Mouse (Mus musculus): ENCODE data around the gene Cnep1r1. TPM values are rescaled to one million over a fixed set of nuclear protein-coding genes. Genes with fewer than 3 reads are reported as not detected.

The Cnep1r1 gene
- polyA plus RNA-seq (2015; fragmentation: Nextera tagmentation; extraction: Ambion mirVana): 39.7 and 42.6 TPM in 2 replicates

DNA sequence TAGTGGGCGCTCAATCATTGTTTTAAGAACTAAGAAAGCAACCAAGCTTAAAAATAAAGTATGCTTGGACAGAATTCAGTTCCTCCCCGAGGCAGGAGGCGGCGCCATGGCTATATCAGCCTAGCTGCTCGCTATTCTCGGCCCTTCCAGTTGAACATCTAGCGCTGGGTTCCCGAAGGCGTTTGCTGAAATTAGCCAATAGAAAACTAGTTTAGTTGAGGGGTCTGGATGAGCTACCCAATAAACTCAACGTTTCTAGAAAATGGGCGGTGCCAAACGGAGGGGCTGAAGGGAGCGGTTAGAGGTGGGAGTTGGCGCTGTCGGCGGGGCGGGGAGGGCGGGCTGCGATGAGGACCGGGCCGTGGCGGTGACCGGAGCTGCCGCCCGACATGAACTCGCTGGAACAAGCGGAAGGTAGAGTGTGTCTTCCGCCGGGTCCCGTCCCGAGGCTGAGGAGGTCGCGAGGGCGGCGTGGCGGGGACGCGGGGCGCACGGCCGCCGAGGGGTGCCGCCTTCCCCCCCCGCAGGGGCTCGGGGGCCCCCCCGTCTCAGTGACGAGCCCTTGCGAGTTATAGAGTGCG lies at the start of gene Cnep1r1:
Gene Cnep1r1 (plus strand): TSS at position 314 of the 581 bp plus-strand sequence.
- Histone ChIP-seq H3K36me3 (ENCODE audit: control insufficient read depth, insufficient read depth, low read length) (peaks cover 7% of the 10 kb centered on the region), H3K27ac (ENCODE audit: low read depth, low read length) (peak within 1 kb of the TSS; percentile 81), H3K4me1 (ENCODE audit: control insufficient read depth, insufficient read depth, low read depth, low read length) (peaks cover 9% of the 10 kb centered on the region), H3K27me3 (replicated peaks; ENCODE audit: control insufficient read depth, insufficient read depth, low read length) (no peaks in the 10 kb centered on the region), H3K4me2 (ENCODE audit: low read length) (peak within 1 kb of the TSS; percentile 73), H3K4me3 (ENCODE audit: low read length) (peak within 1 kb of the TSS; percentile 79), H3K9me3 (ENCODE audit: control insufficient read depth, low read length) (no peaks in the 10 kb centered on the region), H3K9ac (ENCODE audit: low read depth, low read length) (peak within 1 kb of the TSS; percentile 91)
- peak; percentile 99 for ATAC-seq
- WGBS: under 1% methylated on average over 42 of the region's 49 CpGs

DNA sequence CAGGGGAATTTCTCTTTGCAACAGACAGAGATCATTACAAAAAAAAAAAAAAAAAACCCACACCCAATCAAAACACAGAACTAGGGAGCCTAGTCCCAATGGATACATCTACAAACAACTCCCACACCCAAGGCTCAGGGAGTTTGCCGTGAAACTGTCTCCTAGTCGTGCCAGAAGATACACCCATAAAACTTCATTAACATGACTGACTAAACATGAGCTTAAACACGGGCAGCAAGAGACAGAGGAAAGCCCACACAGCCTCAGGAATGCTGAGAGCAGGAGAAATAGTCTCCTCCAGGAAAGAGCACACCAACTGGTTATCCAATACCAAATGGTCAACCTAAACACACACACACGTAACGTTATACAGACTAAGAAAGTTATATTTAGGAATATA lies 36.4 kb upstream of the Cnep1r1 start:
- H3K9ac ChIP-seq (ENCODE audit: low read depth, low read length): no peak overlapping the region
- ATAC-seq: no peak

DNA sequence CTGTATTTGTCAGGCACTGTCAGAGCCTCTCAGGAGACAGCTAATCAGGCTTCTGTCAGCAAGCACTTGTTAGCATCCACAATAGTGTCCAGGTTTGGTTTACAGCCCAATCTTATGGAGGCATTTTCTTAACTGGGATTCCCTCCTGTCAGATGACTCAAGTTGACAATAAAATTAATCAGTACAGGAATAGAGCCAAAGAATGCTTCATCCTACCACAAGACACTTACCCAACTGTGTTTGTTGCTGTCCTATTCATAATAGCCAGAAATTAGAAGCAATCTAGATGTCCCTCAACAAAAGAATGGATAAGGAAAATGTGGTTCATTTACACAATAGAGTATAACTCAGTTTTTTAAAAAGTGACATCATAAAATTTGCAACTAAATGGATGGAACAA lies 30.6 kb upstream of the Cnep1r1 start:
- H3K27me3 ChIP-seq (replicated peaks; ENCODE audit: control insufficient read depth, insufficient read depth, low read length): no peaks in the 10 kb centered on the region
- no peak overlapping the region for H3K27ac ChIP-seq (ENCODE audit: low read depth, low read length)
- no peaks in the 10 kb centered on the region for H3K9me3 ChIP-seq (ENCODE audit: control insufficient read depth, low read length)
- no peaks in the 10 kb centered on the region for H3K36me3 ChIP-seq (ENCODE audit: control insufficient read depth, insufficient read depth, low read length)
- no peak overlapping the region for H3K9ac ChIP-seq (ENCODE audit: low read depth, low read length)
- H3K4me2 ChIP-seq (ENCODE audit: low read length): no peak overlapping the region
- ATAC-seq: no peak
- H3K4me1 ChIP-seq (ENCODE audit: control insufficient read depth, insufficient read depth, low read depth, low read length): no peaks in the 10 kb centered on the region
- no peak overlapping the region for H3K4me3 ChIP-seq (ENCODE audit: low read length)

More for the DNA sequence above, 36.4 kb upstream of the Cnep1r1 start:
- H3K4me3 ChIP-seq (ENCODE audit: low read length): no peak overlapping the region
- no peaks in the 10 kb centered on the region for H3K36me3 ChIP-seq (ENCODE audit: control insufficient read depth, insufficient read depth, low read length)
- no peaks in the 10 kb centered on the region for H3K9me3 ChIP-seq (ENCODE audit: control insufficient read depth, low read length)
- H3K27ac ChIP-seq (ENCODE audit: low read depth, low read length): no peak overlapping the region
- WGBS: 85% methylated on average over 5 of the region's 5 CpGs
- no peak overlapping the region for H3K4me2 ChIP-seq (ENCODE audit: low read length)
- no peaks in the 10 kb centered on the region for H3K4me1 ChIP-seq (ENCODE audit: control insufficient read depth, insufficient read depth, low read depth, low read length)
- no peaks in the 10 kb centered on the region for H3K27me3 ChIP-seq (replicated peaks; ENCODE audit: control insufficient read depth, insufficient read depth, low read length)

DNA sequence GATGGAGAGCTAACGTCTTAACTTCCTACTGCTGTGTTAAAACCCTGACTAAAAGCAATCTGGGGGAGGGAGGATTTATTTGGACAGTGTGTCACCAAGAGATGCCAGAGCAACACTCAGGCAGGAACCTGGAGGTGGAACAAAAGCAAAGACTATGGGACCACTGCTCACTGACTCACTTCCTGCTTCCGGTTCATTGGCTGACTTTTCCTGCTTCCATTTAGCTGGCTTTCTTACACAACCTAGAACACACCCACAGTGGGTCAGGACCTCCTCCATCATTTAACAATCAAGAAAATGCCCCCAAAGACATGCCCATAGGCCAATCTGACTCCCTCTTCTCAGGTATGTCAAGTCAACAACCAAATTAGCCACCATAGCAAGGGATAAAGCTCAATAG lies 26.9 kb upstream of the Cnep1r1 start:
- Histone ChIP-seq H3K4me1 (ENCODE audit: control insufficient read depth, insufficient read depth, low read depth, low read length) (no peaks in the 10 kb centered on the region), H3K9me3 (ENCODE audit: control insufficient read depth, low read length) (no peaks in the 10 kb centered on the region), H3K4me3 (ENCODE audit: low read length) (no peak overlapping the region), H3K4me2 (ENCODE audit: low read length) (no peak overlapping the region), H3K27me3 (replicated peaks; ENCODE audit: control insufficient read depth, insufficient read depth, low read length) (no peaks in the 10 kb centered on the region), H3K27ac (ENCODE audit: low read depth, low read length) (no peak overlapping the region), H3K9ac (ENCODE audit: low read depth, low read length) (no peak overlapping the region), H3K36me3 (ENCODE audit: control insufficient read depth, insufficient read depth, low read length) (no peaks in the 10 kb centered on the region)
- no peak for ATAC-seq
- WGBS: 89% methylated on average over 2 of the region's 2 CpGs

DNA sequence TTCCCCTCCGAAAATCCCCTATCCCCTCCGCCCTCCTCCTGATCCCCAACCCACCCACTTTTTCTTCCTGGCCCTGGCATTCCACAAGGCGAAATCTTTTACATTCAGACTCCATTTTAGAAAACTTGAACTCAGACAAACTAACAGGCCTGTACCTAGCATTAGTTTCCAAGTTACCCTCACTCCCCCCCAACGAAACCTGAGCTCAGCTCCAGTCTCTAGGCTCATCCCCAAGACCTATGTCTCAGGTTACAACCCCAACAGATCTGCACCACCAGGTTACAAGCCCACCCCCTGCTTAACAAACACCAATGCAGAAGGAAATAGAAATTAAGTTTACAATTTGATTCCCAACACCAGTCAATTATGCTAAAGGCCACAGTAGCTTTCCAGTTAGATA lies 25.2 kb upstream of the Cnep1r1 start:
- no peak overlapping the region for H3K4me2 ChIP-seq (ENCODE audit: low read length)
- no peaks in the 10 kb centered on the region for H3K36me3 ChIP-seq (ENCODE audit: control insufficient read depth, insufficient read depth, low read length)
- no peak for ATAC-seq
- no peak overlapping the region for H3K4me3 ChIP-seq (ENCODE audit: low read length)
- no peaks in the 10 kb centered on the region for H3K9me3 ChIP-seq (ENCODE audit: control insufficient read depth, low read length)
- no peak overlapping the region for H3K9ac ChIP-seq (ENCODE audit: low read depth, low read length)
- 82% methylated on average over 4 of the region's 4 CpGs for WGBS
- no peaks in the 10 kb centered on the region for H3K27me3 ChIP-seq (replicated peaks; ENCODE audit: control insufficient read depth, insufficient read depth, low read length)
- H3K4me1 ChIP-seq (ENCODE audit: control insufficient read depth, insufficient read depth, low read depth, low read length): no peaks in the 10 kb centered on the region
- no peak overlapping the region for H3K27ac ChIP-seq (ENCODE audit: low read depth, low read length)

DNA sequence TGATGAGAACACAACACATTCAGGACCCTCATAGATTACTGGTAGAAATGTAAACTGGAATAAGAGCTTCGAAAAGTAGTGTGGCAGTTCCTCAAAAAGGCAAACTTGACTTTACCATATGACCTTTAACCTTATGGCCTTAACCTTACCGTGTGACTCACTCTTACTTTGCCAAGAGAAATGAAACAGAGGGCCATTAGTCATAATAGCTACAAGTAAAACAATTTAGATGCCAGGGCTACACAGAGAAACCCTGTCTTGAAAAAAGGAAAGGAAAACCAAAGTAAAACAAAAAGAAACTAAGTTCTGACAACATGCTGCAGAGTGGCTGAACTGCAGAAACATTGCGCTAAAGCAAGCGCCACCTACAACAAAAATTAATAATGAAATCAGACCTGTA lies 19.7 kb upstream of the Cnep1r1 start:
- H3K9me3 ChIP-seq (ENCODE audit: control insufficient read depth, low read length): no peaks in the 10 kb centered on the region
- no peak overlapping the region for H3K27ac ChIP-seq (ENCODE audit: low read depth, low read length)

DNA sequence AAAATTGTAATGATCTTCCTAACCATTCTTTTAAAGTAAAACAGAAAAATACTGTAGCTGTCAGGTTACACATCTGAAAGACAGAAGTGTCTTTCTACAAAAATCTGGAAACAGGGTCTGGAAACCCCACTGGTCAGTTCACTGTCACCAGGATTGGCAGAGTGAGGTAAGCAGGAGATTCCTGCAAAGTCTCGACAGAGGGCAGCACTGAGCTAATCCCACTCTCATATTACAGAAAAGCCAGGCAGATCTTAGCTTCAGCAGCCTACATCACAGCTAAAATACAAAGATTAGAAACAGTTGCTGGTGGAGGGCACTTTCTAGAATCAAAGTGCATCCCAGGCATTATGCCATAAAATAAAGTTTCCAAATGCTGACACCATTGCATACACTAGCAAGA lies 19.0 kb upstream of the Cnep1r1 start:
- H3K9me3 ChIP-seq (ENCODE audit: control insufficient read depth, low read length): no peaks in the 10 kb centered on the region
- H3K27ac ChIP-seq (ENCODE audit: low read depth, low read length): no peak overlapping the region
- no peaks in the 10 kb centered on the region for H3K4me1 ChIP-seq (ENCODE audit: control insufficient read depth, insufficient read depth, low read depth, low read length)
- no peaks in the 10 kb centered on the region for H3K27me3 ChIP-seq (replicated peaks; ENCODE audit: control insufficient read depth, insufficient read depth, low read length)
- H3K9ac ChIP-seq (ENCODE audit: low read depth, low read length): no peak overlapping the region
- no peak for ATAC-seq
- H3K36me3 ChIP-seq (ENCODE audit: control insufficient read depth, insufficient read depth, low read length): no peaks in the 10 kb centered on the region
- no peak overlapping the region for H3K4me3 ChIP-seq (ENCODE audit: low read length)
- no peak overlapping the region for H3K4me2 ChIP-seq (ENCODE audit: low read length)
- 4% methylated on average over 1 of the region's 1 CpGs for WGBS

More for the DNA sequence above, 19.7 kb upstream of the Cnep1r1 start:
- no peaks in the 10 kb centered on the region for H3K36me3 ChIP-seq (ENCODE audit: control insufficient read depth, insufficient read depth, low read length)
- H3K4me2 ChIP-seq (ENCODE audit: low read length): no peak overlapping the region
- H3K9ac ChIP-seq (ENCODE audit: low read depth, low read length): no peak overlapping the region
- no peaks in the 10 kb centered on the region for H3K4me1 ChIP-seq (ENCODE audit: control insufficient read depth, insufficient read depth, low read depth, low read length)
- no peak for ATAC-seq
- no peak overlapping the region for H3K4me3 ChIP-seq (ENCODE audit: low read length)
- H3K27me3 ChIP-seq (replicated peaks; ENCODE audit: control insufficient read depth, insufficient read depth, low read length): no peaks in the 10 kb centered on the region
- WGBS: 87% methylated on average over 4 of the region's 4 CpGs

DNA sequence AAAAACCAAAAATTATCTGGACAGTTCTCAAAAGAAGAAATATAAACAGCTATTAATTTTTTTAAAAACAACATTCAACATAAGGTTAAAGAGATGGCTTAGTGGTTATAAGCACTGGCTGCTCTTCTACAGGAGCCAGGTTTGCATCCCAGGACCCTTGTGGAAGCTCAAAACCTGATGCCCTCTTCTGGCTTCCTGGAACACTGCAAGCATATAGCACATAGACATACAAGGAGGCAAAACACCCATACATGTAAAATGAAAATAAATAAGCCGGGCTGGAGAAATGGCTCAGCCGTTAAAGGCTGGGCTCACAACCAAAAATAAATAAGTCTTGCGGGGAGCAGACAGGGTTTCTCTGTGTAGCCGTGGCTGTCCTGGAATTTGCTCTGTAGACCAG lies 9.3 kb upstream of the Cnep1r1 start:
- Histone ChIP-seq H3K4me3 (ENCODE audit: low read length) (no peak overlapping the region), H3K4me2 (ENCODE audit: low read length) (no peak overlapping the region), H3K36me3 (ENCODE audit: control insufficient read depth, insufficient read depth, low read length) (no peaks in the 10 kb centered on the region), H3K9ac (ENCODE audit: low read depth, low read length) (no peak overlapping the region), H3K9me3 (ENCODE audit: control insufficient read depth, low read length) (no peaks in the 10 kb centered on the region), H3K27ac (ENCODE audit: low read depth, low read length) (no peak overlapping the region), H3K4me1 (ENCODE audit: control insufficient read depth, insufficient read depth, low read depth, low read length) (no peaks in the 10 kb centered on the region), H3K27me3 (replicated peaks; ENCODE audit: control insufficient read depth, insufficient read depth, low read length) (no peaks in the 10 kb centered on the region)
- ATAC-seq: no peak
- WGBS: 95% methylated on average over 4 of the region's 4 CpGs

DNA sequence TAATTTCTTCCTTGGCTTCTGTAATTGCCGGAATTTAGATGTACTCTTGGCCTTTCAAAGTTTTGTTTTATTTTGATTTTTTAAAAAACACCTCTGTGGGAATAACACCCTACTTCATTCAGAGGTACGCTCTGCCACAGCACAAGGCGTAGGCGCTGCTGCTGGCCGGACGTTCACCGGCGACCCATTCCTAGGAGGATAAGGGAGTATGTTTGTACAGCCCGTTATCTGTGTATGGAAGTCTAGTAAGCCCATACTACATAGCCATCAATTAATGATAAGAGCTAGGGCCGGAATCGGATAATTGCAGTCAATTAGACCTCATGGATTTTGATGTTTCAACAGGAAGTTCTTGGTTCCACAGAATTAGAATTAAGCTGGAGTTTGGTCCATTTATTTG lies 507 bp downstream of the Cnep1r1 start:
- Histone ChIP-seq H3K27me3 (replicated peaks; ENCODE audit: control insufficient read depth, insufficient read depth, low read length) (no peaks in the 10 kb centered on the region), H3K4me3 (ENCODE audit: low read length) (peak overlapping the region; percentile 79), H3K9ac (ENCODE audit: low read depth, low read length) (peak overlapping the region; percentile 91), H3K36me3 (ENCODE audit: control insufficient read depth, insufficient read depth, low read length) (peaks cover 7% of the 10 kb centered on the region), H3K27ac (ENCODE audit: low read depth, low read length) (no peak overlapping the region; the same call in 1 of the 2 replicates), H3K4me2 (ENCODE audit: low read length) (peak overlapping the region; percentile 73), H3K4me1 (ENCODE audit: control insufficient read depth, insufficient read depth, low read depth, low read length) (peaks cover 9% of the 10 kb centered on the region), H3K9me3 (ENCODE audit: control insufficient read depth, low read length) (no peaks in the 10 kb centered on the region)
- no peak for ATAC-seq
- 2% methylated on average over 11 of the region's 11 CpGs for WGBS

DNA sequence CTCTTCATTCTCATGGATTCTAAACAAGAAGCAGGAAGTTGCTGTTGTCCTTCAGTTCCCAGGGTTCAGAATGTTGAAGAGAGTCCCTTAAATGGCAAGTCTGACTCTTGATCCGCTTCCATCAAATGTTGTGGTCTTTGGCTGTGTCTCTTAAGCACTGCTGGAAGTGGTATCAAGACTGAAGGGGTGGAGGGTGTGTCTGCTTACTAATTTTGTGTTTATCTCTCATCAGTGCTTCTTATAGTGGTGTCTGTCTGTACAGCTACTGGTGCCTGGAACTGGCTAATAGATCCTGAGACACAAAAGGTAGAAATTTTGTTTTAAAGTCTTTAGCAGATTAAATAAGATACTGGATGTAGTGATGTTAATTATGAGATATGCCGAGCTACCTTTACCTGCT lies 6.3 kb downstream of the Cnep1r1 start:
- ATAC-seq: no peak
- Histone ChIP-seq H3K36me3 (ENCODE audit: control insufficient read depth, insufficient read depth, low read length) (peaks cover 17% of the 10 kb centered on the region), H3K9ac (ENCODE audit: low read depth, low read length) (no peak overlapping the region), H3K4me1 (ENCODE audit: control insufficient read depth, insufficient read depth, low read depth, low read length) (peaks cover 4% of the 10 kb centered on the region; the same call in 1 of the 2 replicates), H3K27ac (ENCODE audit: low read depth, low read length) (no peak overlapping the region), H3K27me3 (replicated peaks; ENCODE audit: control insufficient read depth, insufficient read depth, low read length) (no peaks in the 10 kb centered on the region), H3K4me3 (ENCODE audit: low read length) (no peak overlapping the region), H3K4me2 (ENCODE audit: low read length) (no peak overlapping the region), H3K9me3 (ENCODE audit: control insufficient read depth, low read length) (no peaks in the 10 kb centered on the region)
- WGBS: 97% methylated on average over 2 of the region's 2 CpGs

Data from hindbrain, embryonic 16.5 days (tissue).